Mouse (Mus musculus): ENCODE measurements around the gene DXBay18.
"Not testable (repeated sequence)": the region's sequence is repeated elsewhere in the genome, so short reads cannot be mapped to it uniquely, and the experiment has no call there.

Gene DXBay18

GRCm38 (mm10) chrX:73149350-73149749, at the start of gene DXBay18:
Gene DXBay18 (minus strand): TSS chrX:73149450.
- not testable (repeated sequence) for DNase-seq (ENCODE audit: low spot score in 2 of 2)

GRCm38 (mm10) chrX:73191934-73192333, 42.7 kb upstream of the DXBay18 start, which contains the start of gene Xlr3b:
Gene Xlr3b (plus strand): TSS chrX:73192207.
- DNase-seq (ENCODE audit: low spot score in 2 of 2), result not testable (repeated sequence)

GRCm38 (mm10) chrX:73176889-73177288, 27.6 kb upstream of the DXBay18 start, which contains the start of gene Spin2d:
Gene Spin2d (minus strand): TSS chrX:73176989.
- DNase-seq (ENCODE audit: low spot score in 2 of 2), result not testable (repeated sequence)

GRCm38 (mm10) chrX:73148496-73148895, 754 bp downstream of the DXBay18 start, which contains the start of gene Xlr5b:
Gene Xlr5b (plus strand): TSS chrX:73148796.
- not testable (repeated sequence) for DNase-seq (ENCODE audit: low spot score in 2 of 2)

- not testable (repeated sequence) for DNase-seq (ENCODE audit: low spot score in 2 of 2)
These were observed 6.0 kb downstream of the DXBay18 start for GRCm38 (mm10) chrX:73143218-73143618.

GRCm38 (mm10) chrX:73122859-73123829, 26.1 kb downstream of the DXBay18 start:
- not testable (repeated sequence) for DNase-seq (ENCODE audit: low spot score in 2 of 2)

- not testable (repeated sequence) for DNase-seq (ENCODE audit: low spot score in 2 of 2)
These were observed 32.5 kb downstream of the DXBay18 start, which contains the start of gene Gm14685 for GRCm38 (mm10) chrX:73116747-73117146. Gene Gm14685 (plus strand): TSS chrX:73117047.

- DNase-seq (ENCODE audit: low spot score in 2 of 2), result not testable (repeated sequence)
These were observed 52.2 kb downstream of the DXBay18 start, which contains the start of gene Xlr3a for GRCm38 (mm10) chrX:73096941-73097508. Gene Xlr3a (minus strand): TSS chrX:73097095.

Measured in spleen, postnatal 14 days (tissue).